Mouse (Mus musculus): ENCODE results near the gene Dnm3.

The Dnm3 gene

GRCm38 (mm10) chr1:162209010-162209409 is 268.8 kb downstream of the Dnm3 start:
- no peak for DNase-seq (ENCODE audit: low spot score)

- no peak for DNase-seq (ENCODE audit: low spot score)
Observed at GRCm38 (mm10) chr1:162207708-162208043, 270.2 kb downstream of the Dnm3 start.

DNA sequence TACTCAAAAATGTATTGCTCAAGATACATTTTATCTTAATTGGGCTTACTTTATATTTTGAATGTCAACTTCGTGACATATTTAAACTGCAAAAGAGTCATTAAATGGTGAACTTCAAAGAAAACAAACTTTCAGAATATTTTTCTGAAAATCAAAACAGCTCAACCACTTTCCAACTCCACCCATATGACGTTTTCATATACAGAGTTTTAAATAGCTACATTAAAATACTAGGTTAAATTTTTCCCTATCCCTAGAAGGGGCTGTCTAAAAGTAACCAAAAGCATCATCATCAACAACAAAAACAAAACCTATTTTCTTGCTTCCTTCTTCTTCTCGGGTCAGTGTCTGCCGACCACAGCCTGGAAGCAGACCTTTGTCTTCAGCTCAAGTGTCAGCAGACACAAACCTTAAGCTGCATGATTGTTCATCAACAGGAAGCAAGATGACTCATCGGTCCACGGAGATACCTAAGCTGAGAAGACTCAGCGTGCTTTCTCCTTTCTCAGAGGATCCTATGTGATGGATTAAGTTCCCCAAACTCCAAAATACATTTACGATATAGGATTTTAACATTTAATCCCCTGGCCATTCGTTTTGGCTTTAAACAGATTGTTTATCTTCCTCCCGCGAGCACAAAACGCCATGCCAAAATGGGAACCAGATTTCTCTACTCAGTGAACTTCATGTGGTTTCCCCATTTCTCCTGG is 270.7 kb downstream of the Dnm3 start:
- DNase-seq (ENCODE audit: low spot score) = no peak

- DNase-seq (ENCODE audit: low spot score) = no peak
Observed at GRCm38 (mm10) chr1:162202465-162203348, 275.1 kb downstream of the Dnm3 start.

- no peak for DNase-seq (ENCODE audit: low spot score)
Observed at GRCm38 (mm10) chr1:162200446-162200845, 277.4 kb downstream of the Dnm3 start.

GRCm38 (mm10) chr1:162196812-162197680 is 280.8 kb downstream of the Dnm3 start:
- DNase-seq (ENCODE audit: low spot score) = no peak

DNA sequence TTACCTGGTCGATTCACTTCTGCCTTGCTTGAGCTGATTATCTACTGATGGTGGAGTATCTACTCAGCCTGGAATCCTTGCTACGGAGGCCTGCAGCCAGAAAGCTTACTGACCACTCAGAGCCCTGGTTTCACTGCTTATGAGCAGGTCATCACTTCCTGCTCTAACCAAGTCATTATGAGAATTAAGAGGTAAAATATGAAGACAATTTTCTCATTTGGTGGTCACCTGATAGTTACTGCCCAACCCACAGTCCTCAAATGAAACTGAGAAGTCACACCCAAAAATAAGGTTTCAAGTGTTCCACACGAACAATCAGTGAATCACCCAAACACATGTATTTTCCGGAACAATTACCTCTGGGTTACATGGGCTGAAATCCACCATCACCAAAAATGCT is 289.1 kb downstream of the Dnm3 start:
- no peak for DNase-seq (ENCODE audit: low spot score)

DNA sequence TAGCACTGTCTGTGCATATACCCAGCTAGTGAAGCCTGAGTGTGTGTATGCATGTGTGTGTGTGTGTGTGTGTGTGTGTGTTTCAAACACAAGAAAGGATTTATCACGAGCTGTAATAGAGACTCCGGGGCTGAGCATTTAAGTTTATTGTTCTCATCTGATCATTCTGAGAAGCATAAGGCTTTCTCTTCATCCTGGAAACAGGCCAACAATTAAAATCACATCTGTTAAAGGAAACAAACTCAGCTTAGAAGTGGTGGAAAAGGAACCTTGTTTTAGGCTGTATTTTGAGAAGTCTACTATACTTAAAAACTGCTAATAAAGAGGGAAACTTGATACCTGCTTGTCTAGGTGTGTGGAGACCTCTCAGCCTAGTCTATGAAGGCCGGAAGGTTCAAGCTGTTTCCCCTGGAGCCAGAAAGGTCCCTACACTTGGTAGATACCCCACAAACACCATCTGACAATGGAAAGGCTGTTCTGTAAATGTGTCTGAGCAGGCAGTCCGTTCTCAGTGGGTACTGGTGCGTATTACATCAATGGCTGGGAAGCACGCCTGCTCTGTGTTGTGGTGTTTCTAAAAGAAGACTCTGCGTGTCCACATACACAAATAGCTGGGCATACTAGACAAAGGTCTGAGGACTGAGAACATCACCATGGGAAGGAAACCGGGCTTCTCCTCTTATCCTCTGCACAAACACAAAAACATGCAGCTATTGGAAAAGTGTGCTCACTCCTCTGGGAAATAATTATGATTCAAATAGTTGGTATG is 290.3 kb downstream of the Dnm3 start:
- DNase-seq (ENCODE audit: low spot score) = no peak

DNA sequence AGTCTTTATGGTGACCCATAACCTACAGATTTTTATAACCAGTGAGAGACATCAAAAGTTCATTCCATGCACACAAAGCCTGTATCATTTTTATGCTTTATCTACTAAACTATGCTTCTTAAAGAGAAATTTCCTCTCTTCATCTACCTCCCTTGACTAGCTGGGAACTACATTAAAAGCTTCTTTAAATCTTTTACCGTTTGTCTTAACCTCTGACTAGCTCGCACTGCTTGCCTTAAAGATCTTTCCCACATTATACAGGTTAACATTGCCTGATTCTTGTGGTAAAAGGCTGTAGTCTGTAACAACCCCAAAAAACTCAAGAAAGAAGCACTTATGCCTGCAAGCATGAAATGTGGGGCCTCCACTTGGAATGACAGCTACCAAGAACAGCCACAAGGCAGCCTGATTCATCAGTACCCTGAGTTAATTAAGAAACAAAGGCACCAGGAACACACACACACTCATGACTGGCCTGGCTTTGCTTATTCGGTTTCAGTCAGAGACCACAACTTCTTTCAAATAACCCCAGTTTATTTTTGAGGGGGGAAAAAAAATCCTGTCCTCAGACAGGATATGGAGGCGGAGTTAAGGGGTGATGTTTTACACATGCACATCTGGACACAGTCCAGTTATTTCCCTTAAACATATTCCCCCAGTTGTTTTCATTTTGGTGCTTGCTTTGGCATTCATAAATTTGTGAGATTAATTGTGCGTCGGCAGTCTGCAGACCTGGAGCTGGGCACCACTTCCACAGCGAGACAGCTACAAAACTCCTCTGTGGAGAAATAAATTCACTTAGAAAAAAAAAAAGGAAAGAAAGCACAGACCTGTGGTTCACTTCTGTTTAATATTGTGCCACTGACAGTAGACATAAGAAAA is 291.1 kb downstream of the Dnm3 start:
- no peak for DNase-seq (ENCODE audit: low spot score)

DNA sequence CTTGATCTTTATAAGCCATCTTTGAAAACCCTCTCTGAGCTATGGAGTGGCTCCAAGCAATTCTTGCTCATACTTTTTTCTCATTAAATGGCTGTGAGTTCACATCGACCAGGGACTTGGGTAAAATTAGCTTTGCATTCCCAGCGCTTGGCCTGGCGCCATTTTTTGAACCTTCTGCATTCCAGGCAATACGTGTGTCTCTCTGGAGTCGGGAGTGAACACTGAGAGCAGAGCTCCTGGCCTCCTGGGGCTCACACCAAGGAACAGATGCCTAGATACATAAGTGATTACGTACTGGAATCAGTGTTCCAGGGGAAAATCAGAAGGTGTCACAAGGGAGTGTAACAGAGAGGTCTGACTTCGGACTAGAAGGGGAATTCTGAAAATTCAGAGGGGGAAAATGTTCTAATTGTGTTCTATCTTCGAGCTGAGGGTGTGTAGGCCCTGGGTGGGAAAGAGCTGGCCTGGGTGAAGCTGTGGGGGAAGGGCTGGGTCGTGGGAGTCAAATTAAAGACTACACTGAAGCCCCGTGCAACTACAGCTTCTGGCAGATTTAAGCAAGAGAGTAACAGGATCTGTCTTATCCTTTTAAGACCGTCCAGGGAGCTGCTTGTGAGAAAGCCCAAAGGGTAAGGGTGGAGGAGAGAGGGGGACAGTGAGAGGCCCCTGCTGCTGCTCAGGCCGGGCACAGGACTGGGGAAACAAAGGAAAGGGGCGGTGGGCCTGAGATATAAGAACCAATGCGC is 293.7 kb downstream of the Dnm3 start:
- no peak for DNase-seq (ENCODE audit: low spot score)

DNA sequence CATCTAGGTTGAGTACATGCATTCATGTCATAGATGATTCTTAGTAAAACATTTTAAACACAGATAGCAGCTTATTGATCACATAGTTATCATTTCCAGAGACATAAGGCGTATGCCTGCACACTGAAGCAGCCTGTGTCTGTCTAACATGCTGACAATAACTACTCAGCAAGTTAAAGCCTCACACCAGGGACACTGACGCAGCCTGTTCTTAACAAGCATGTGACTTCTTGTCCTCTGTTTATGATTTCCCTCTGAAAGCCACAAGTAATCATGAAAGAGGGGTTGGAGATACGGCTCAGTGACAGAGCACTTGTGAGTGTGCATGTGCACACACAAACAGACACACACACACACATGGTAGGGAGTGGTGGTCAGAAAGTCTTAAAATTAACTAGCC is 294.4 kb downstream of the Dnm3 start:
- DNase-seq (ENCODE audit: low spot score) = no peak

GRCm38 (mm10) chr1:162181187-162181975 is 296.5 kb downstream of the Dnm3 start:
- DNase-seq (ENCODE audit: low spot score) = no peak

GRCm38 (mm10) chr1:162180451-162180850 is 297.4 kb downstream of the Dnm3 start:
- DNase-seq (ENCODE audit: low spot score) = no peak

- no peak for DNase-seq (ENCODE audit: low spot score)
Observed at GRCm38 (mm10) chr1:162179401-162179800, 298.4 kb downstream of the Dnm3 start.

DNA sequence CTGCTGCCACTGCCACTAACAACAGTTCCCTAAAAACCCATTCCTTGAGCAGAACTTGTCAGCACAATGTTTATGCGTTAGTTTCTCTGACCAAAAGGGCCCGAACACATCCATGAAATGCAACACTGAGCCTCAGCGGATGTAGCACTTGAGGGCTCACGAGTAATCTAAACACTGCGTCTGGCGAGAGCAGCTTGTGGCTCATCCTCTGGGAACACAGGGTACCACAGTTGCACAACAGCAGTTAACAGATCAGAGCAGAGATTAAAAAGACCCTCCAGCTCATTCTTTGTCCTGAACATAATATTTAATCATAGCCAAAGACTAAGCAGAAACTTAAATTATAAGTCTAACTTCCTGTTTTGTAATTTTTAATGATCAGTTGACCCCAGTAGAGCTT is 305.0 kb downstream of the Dnm3 start:
- no peak for DNase-seq (ENCODE audit: low spot score)

DNA sequence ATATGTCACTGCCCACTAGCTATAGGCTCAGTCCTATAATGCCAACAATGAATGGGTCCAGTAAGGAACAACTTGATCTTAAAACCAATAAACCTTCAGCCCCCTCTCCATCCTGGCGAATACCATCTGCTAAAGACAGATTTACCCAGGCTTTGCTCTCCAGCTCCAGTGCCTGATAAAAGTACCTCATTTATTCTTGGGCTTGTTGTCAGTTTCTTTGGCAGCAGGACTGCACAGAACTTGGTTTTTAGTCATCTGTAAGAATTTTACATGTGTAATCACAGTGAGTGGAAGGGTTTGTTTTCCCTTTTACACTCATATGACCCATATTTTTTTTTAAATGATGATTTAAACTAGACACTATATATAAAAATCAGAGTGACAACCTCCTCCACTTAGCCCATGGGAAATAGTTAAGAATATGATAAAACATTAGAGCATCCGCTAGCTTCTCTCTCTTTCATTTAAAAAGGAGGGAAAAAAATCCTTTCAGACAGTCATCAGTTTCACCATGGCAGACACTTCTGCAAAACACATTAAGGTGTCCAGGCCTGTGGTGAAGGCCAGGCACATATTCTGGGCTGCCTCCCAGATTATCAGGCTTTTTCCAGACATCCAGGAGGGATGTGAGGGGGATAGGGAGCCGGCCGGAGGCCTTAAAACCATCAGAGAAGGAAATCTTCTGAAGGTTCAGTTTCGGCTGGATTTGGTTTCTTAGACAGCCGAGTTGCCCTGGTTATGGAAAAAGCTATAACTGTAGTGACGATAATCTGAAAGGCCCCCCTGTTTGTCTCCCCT is 313.9 kb downstream of the Dnm3 start:
- no peak for DNase-seq (ENCODE audit: low spot score)

GRCm38 (mm10) chr1:162162677-162163076 is 315.2 kb downstream of the Dnm3 start:
- no peak for DNase-seq (ENCODE audit: low spot score)

DNA sequence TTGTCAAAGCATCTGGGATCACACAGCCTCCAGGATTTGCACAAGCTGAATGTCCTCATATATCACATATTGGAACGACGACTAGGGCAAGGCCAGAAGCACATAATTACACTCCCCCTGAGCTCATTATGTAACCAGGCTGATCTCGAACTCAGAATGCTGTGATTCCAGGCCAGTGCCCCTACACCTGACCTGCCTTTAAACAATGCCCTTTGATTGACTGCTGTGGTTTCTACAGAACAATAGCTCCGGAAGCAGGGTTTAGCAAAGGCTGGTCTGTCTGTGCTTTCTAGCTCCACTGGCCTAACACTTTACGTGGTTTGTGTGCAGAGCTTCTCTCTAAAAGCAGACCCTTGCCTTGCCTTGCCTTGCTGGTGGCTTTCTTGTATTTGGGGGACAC is 315.6 kb downstream of the Dnm3 start:
- no peak for DNase-seq (ENCODE audit: low spot score)

All from spleen, adult 12 weeks (tissue).